Mouse (Mus musculus): ENCODE results near the gene Tbc1d8. TPM values are rescaled to one million over a fixed set of nuclear protein-coding genes. Genes with fewer than 3 reads are reported as not detected.

Gene Tbc1d8
- total RNA-seq, 2 experiments from 2014 or later, result 8.3 to 9.7 TPM

GRCm38 (mm10) chr1:39502817-39503633 lies 24.5 kb upstream of the Tbc1d8 start:
- H3K27ac ChIP-seq, result no peak overlapping the region
- DNase-seq, result no peak
- intact Hi-C loops (cut with DNase I), result no loop called here
- TF ChIP-seq CTCF (IDR thresholded peaks at IDR 0.05), result no peak
- no peak overlapping the region for H3K4me3 ChIP-seq

DNA sequence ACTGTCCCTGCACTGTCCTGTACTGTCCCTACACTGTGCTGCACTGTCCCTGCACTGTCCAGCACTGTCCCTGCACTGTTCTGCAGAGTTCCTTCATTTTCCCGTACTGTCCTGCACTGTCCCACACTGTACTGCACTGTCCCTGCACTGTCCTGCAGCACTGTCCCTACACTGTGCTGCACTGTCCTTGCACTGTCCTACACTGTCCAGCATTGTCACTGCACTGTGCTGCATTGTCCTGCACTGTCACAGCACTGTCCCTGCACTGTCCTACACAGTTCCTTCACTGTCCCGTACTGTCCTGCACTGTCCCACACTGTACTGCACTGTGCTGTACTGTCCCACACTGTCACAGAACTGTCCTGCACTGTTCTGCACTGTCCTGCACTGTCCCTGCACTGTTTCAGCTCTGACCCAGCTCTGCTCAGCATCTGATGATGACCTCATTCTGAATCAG lies 21.0 kb upstream of the Tbc1d8 start:
- TF ChIP-seq CTCF (IDR thresholded peaks at IDR 0.05), result no peak
- intact Hi-C loops (cut with DNase I), result no loop called here
- no peak for DNase-seq
- no peak overlapping the region for H3K27ac ChIP-seq
- no peak overlapping the region for H3K4me3 ChIP-seq

DNA sequence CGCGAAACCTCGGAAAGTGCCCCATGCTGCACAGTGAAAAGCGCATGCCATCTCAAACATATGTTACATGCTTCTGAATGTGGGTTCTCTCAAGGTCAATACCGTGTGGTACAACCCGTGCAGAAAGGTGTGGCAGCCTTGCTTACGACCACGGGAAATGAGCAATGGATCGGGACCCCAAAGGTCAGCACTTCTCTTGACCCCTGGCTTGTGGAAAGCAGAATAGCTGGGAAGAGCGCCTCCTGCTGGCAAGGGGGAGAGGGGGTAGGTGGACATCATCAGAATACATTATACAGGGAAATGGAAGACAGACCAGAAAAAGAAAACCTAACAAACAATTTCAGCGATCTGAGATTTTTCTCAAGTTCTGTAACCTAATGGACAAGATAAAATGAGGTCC lies 19.2 kb upstream of the Tbc1d8 start:
- TF ChIP-seq CTCF (IDR thresholded peaks at IDR 0.05), result peak; percentile 45; the same call in 1 of the 2 replicates
- Histone ChIP-seq H3K27ac (no peak overlapping the region), H3K4me3 (no peak overlapping the region)
- intact Hi-C loops (cut with DNase I), result no loop called here
- DNase-seq, result no peak

GRCm38 (mm10) chr1:39496995-39497394 lies 18.4 kb upstream of the Tbc1d8 start:
- Histone ChIP-seq H3K4me3 (no peak overlapping the region), H3K27ac (no peak overlapping the region)
- intact Hi-C loops (cut with DNase I), result no loop called here
- DNase-seq, result no peak
- no peak for TF ChIP-seq CTCF (IDR thresholded peaks at IDR 0.05)

GRCm38 (mm10) chr1:39493664-39494063 lies 15.1 kb upstream of the Tbc1d8 start:
- TF ChIP-seq CTCF (IDR thresholded peaks at IDR 0.05), result no peak

GRCm38 (mm10) chr1:39493165-39493564 lies 14.6 kb upstream of the Tbc1d8 start:
- Histone ChIP-seq H3K4me3 (no peak overlapping the region), H3K27ac (no peak overlapping the region)
- intact Hi-C loops (cut with DNase I), result no loop called here
- no peak for TF ChIP-seq CTCF (IDR thresholded peaks at IDR 0.05)
- no peak for DNase-seq

More at GRCm38 (mm10) chr1:39493664-39494063, 15.1 kb upstream of the Tbc1d8 start:
- H3K27ac ChIP-seq, result no peak overlapping the region
- DNase-seq, result no peak
- intact Hi-C loops (cut with DNase I), result no loop called here
- H3K4me3 ChIP-seq, result no peak overlapping the region

GRCm38 (mm10) chr1:39487370-39487769 lies 8.8 kb upstream of the Tbc1d8 start:
- Histone ChIP-seq H3K4me3 (no peak overlapping the region), H3K27ac (no peak overlapping the region)
- DNase-seq, result no peak
- intact Hi-C loops (cut with DNase I), result loop anchor here (5.0 kb wide), 1 partner anchor 55 kb away; no protein-coding TSS in a partner anchor
- TF ChIP-seq CTCF (IDR thresholded peaks at IDR 0.05), result no peak

GRCm38 (mm10) chr1:39482115-39482815 lies 3.7 kb upstream of the Tbc1d8 start:
- intact Hi-C loops (cut with DNase I), result no loop called here
- no peak overlapping the region for H3K4me3 ChIP-seq
- no peak for DNase-seq
- no peak overlapping the region for H3K27ac ChIP-seq
- TF ChIP-seq CTCF (IDR thresholded peaks at IDR 0.05), result no peak

DNA sequence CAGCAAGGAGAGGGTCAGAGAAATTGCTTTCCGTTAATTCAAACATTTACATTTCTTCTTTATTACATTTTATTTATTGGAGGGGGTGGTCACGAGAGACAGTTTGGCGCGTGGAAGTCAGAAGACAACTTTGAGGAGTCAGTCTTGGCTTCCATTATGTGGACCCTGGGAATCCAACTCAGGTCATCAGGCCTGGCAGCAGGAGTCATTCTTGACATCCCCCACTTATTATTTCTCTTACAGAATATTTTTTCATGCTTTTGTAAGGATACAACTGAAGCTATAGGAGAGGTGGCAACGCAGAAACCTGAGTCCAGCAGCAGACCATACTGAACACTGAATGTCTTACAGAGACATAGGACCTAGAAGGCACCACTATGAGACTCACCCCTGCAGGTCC lies 699 bp upstream of the Tbc1d8 start:
- DNase-seq, result no peak
- TF ChIP-seq CTCF (IDR thresholded peaks at IDR 0.05), result no peak
- peak overlapping the region; percentile 78 for H3K4me3 ChIP-seq
- intact Hi-C loops (cut with DNase I), result loop anchor here (2.0 kb wide), 1 partner anchor 20 kb away; no protein-coding TSS in a partner anchor
- H3K27ac ChIP-seq, result peak overlapping the region; percentile 96

DNA sequence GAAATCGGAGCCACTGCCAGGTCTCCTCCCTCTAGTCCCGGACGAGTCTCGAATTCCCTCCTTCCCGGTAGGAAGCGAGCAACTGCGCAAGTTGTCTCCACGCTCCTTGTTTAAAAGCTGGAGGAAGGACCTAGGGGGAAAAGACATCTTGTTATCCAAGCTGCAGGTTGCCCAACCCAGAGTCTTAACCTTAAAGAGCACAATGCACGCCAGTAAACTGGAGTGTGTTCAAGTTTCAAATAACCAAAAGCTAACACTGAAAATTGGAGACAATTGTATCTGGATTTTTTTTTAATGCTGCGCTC lies 293 bp upstream of the Tbc1d8 start:
- H3K4me3 ChIP-seq, result peak overlapping the region; percentile 78
- H3K27ac ChIP-seq, result peak overlapping the region; percentile 96
- no peak for DNase-seq
- TF ChIP-seq CTCF (IDR thresholded peaks at IDR 0.05), result no peak
- intact Hi-C loops (cut with DNase I), result loop anchor here (2.0 kb wide), 1 partner anchor 20 kb away; no protein-coding TSS in a partner anchor

DNA sequence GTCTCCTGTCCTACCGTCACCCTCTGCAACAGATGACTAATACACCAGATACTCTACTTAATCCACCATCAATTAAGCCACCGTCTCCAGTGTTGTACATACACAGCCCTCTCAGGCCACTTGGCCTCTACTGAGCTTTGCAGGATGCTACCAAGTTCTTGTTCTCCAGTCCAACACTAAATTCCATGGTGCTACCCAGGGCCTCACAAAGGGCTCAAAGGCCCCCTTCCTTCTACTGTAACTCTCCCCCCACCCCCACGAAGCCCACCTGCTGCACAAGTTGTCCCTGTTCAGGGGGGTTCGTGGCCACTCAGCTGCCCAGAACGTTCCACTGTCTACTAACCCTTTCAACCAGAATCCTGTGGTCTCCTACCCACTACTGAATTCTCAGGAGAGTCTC lies 1.5 kb downstream of the Tbc1d8 start:
- Histone ChIP-seq H3K4me3 (peak overlapping the region; percentile 78), H3K27ac (peak overlapping the region; percentile 96; the same call in 1 of the 2 replicates)
- intact Hi-C loops (cut with DNase I), result no loop called here
- TF ChIP-seq CTCF (IDR thresholded peaks at IDR 0.05), result no peak
- DNase-seq, result no peak

- intact Hi-C loops (cut with DNase I), result no loop called here
- no peak for DNase-seq
- H3K4me3 ChIP-seq, result peak overlapping the region; percentile 78; the same call in 1 of the 2 replicates
- no peak overlapping the region for H3K27ac ChIP-seq
- TF ChIP-seq CTCF (IDR thresholded peaks at IDR 0.05), result no peak
Measured at GRCm38 (mm10) chr1:39476341-39476740, 2.2 kb downstream of the Tbc1d8 start.

GRCm38 (mm10) chr1:39474516-39474915 lies 4.0 kb downstream of the Tbc1d8 start:
- intact Hi-C loops (cut with DNase I), result no loop called here
- no peak for TF ChIP-seq CTCF (IDR thresholded peaks at IDR 0.05)
- Histone ChIP-seq H3K27ac (no peak overlapping the region), H3K4me3 (no peak overlapping the region)
- no peak for DNase-seq
